Mouse (Mus musculus): Measurements from ENCODE around the gene C130074G19Rik. TPM values are rescaled to one million over a fixed set of nuclear protein-coding genes. Genes with fewer than 3 reads are reported as not detected.
A peak's percentile ranks its signal among the peaks of the same experiment; 100 is the strongest.

C130074G19Rik gene
- total and polyA plus RNA-seq, 2 experiments from 2014 or later, result 1.1 to 4.2 TPM

DNA sequence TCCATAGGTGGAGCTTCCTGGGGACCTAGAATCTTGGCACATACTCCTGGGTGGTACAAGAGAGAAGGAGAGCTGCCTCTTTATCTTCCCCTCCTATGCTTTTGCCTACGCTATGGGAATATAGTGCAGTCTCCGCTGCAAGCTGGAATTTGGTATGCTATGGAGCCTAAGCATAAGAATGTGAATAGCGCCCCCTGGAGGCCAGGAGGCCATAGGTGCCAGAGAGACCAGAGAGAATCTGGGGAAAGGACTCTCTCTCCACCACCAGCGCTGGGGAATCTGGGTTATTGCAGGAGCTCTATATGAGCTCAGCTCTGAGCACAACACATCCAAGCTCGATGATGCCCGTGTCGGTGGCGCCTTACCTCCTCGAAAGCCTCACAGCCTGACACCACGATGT is 50.8 kb downstream of the C130074G19Rik start:
- Histone ChIP-seq H3K9ac (replicated peaks; ENCODE audit: low read length) (no peak overlapping the region), H3K27me3 (ENCODE audit: insufficient read depth, low read length) (no peaks in the 10 kb centered on the region), H3K27ac (no peak overlapping the region), H3K36me3 (ENCODE audit: insufficient read depth, low read length) (peaks cover 23% of the 10 kb centered on the region; the same call in 1 of the 2 replicates), H3K4me2 (ENCODE audit: low read depth, low read length) (no peak overlapping the region), H3K4me1 (ENCODE audit: insufficient read depth, low read length) (no peaks in the 10 kb centered on the region), H3K4me3 (ENCODE audit: low read length) (no peak overlapping the region), H3K9me3 (ENCODE audit: low read length) (no peaks in the 10 kb centered on the region)
- TF ChIP-seq CTCF (IDR thresholded peaks at IDR 0.05; ENCODE audit: low read depth), result peak; percentile 46
- no peak for DNase-seq (ENCODE audit: low spot score)
- WGBS, result 85% methylated on average over 10 of the region's 10 CpGs
- no peak for ATAC-seq

- WGBS, result 87% methylated on average over 8 of the region's 8 CpGs
- DNase-seq (ENCODE audit: low spot score) (no peak), ATAC-seq (no peak)
- H3K36me3 ChIP-seq (ENCODE audit: insufficient read depth, low read length), result peaks cover 23% of the 10 kb centered on the region; the same call in 1 of the 2 replicates
- H3K9me3 ChIP-seq (ENCODE audit: low read length), result no peaks in the 10 kb centered on the region
- H3K27me3 ChIP-seq (ENCODE audit: insufficient read depth, low read length), result no peaks in the 10 kb centered on the region
- no peak for TF ChIP-seq CTCF (IDR thresholded peaks at IDR 0.05; ENCODE audit: low read depth)
- H3K4me2 ChIP-seq (ENCODE audit: low read depth, low read length), result no peak overlapping the region
- H3K4me1 ChIP-seq (ENCODE audit: insufficient read depth, low read length), result 0 out of 2 replicates have a peak, but pooled peaks cover under 1% of the 10 kb centered on the region
- no peak overlapping the region for H3K9ac ChIP-seq (replicated peaks; ENCODE audit: low read length)
- H3K4me3 ChIP-seq (ENCODE audit: low read length), result no peak overlapping the region
- no peak overlapping the region for H3K27ac ChIP-seq
Observed at GRCm38 (mm10) chr1:184829897-184830296, 53.1 kb downstream of the C130074G19Rik start.

DNA sequence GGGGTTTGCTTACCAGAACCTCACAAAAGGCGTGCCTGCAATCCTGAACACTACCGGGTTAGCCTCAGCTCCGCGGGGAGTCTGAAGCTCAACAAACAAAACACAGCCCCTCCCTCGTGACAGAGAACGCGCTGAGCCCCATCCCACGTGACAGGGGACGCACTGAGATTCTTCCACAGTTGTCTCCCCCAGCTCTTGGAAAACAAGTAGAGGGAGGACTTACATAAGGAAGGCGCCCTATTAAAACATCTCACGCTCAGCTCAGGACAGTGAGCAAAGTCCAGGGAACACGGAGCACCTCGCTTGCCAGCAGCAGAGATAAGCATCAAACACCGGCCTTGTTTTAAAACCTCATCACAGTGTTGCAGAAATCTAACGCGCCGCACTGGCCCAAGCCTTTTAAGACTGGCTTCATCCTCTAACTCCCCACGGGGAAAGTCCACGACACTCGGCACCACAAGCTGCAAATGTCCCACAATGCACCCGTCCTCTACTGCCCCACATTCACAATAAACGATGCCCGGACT is 55.8 kb downstream of the C130074G19Rik start:
- 0 out of 2 replicates have a peak, but pooled peaks have one; percentile 12 for ATAC-seq
- TF ChIP-seq CTCF (IDR thresholded peaks at IDR 0.05; ENCODE audit: low read depth), result no peak
- H3K4me2 ChIP-seq (ENCODE audit: low read depth, low read length), result peak overlapping the region; percentile 43
- H3K9ac ChIP-seq (replicated peaks; ENCODE audit: low read length), result no peak overlapping the region
- peaks cover 9% of the 10 kb centered on the region; the same call in 1 of the 2 replicates for H3K36me3 ChIP-seq (ENCODE audit: insufficient read depth, low read length)
- WGBS, result 24% methylated on average over 23 of the region's 23 CpGs
- no peaks in the 10 kb centered on the region for H3K27me3 ChIP-seq (ENCODE audit: insufficient read depth, low read length)
- DNase-seq (ENCODE audit: low spot score), result peak; percentile 49
- H3K27ac ChIP-seq, result no peak overlapping the region
- 0 out of 2 replicates have a peak overlapping the region, but pooled peaks have one; percentile 6 for H3K4me3 ChIP-seq (ENCODE audit: low read length)
- H3K9me3 ChIP-seq (ENCODE audit: low read length), result no peaks in the 10 kb centered on the region
- peaks cover 5% of the 10 kb centered on the region; the same call in 1 of the 2 replicates for H3K4me1 ChIP-seq (ENCODE audit: insufficient read depth, low read length)

- WGBS, result 23% methylated on average over 11 of the region's 11 CpGs
- TF ChIP-seq CTCF (IDR thresholded peaks at IDR 0.05; ENCODE audit: low read depth), result peak; percentile 78
- peak; percentile 85 for DNase-seq (ENCODE audit: low spot score)
- Histone ChIP-seq H3K27ac (no peak overlapping the region), H3K36me3 (ENCODE audit: insufficient read depth, low read length) (no peaks in the 10 kb centered on the region), H3K4me1 (ENCODE audit: insufficient read depth, low read length) (peaks cover 5% of the 10 kb centered on the region; the same call in 1 of the 2 replicates), H3K4me2 (ENCODE audit: low read depth, low read length) (peak overlapping the region; percentile 42), H3K27me3 (ENCODE audit: insufficient read depth, low read length) (no peaks in the 10 kb centered on the region), H3K9me3 (ENCODE audit: low read length) (no peaks in the 10 kb centered on the region), H3K9ac (replicated peaks; ENCODE audit: low read length) (no peak overlapping the region), H3K4me3 (ENCODE audit: low read length) (no peak overlapping the region)
- ATAC-seq, result no peak
Observed at GRCm38 (mm10) chr1:184825093-184825492, 57.9 kb downstream of the C130074G19Rik start.

DNA sequence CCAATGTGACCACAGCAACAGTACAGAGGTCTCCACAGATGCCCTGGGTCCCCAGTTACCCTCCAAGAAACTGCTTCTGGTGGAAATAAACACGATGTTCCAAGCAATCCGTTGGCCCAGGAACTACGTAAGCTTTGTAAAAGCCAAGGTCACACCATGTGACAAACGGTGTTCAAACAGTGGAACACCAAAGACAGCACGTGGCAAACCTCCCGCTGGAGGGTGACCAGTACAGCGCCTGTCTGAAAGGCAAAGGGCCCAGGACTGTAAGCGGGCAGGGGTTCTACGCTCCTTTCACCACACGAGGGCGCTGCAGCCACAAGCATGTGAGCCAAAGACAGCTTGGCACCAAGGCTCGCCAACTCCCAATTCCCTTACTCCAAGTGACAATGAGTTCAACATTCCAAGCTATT is 58.6 kb downstream of the C130074G19Rik start:
- TF ChIP-seq CTCF (IDR thresholded peaks at IDR 0.05; ENCODE audit: low read depth), result peak; percentile 98
- Histone ChIP-seq H3K9ac (replicated peaks; ENCODE audit: low read length) (no peak overlapping the region), H3K27ac (no peak overlapping the region), H3K4me2 (ENCODE audit: low read depth, low read length) (peak overlapping the region; percentile 42), H3K9me3 (ENCODE audit: low read length) (no peaks in the 10 kb centered on the region), H3K4me1 (ENCODE audit: insufficient read depth, low read length) (peaks cover 5% of the 10 kb centered on the region; the same call in 1 of the 2 replicates), H3K4me3 (ENCODE audit: low read length) (no peak overlapping the region), H3K36me3 (ENCODE audit: insufficient read depth, low read length) (no peaks in the 10 kb centered on the region), H3K27me3 (ENCODE audit: insufficient read depth, low read length) (no peaks in the 10 kb centered on the region)
- ATAC-seq (peak; percentile 87), DNase-seq (ENCODE audit: low spot score) (peak; percentile 96)
- 3% methylated on average over 12 of the region's 12 CpGs for WGBS

GRCm38 (mm10) chr1:184822678-184823077 is 60.3 kb downstream of the C130074G19Rik start:
- peak; percentile 43 for DNase-seq (ENCODE audit: low spot score)
- H3K9me3 ChIP-seq (ENCODE audit: low read length), result no peaks in the 10 kb centered on the region
- no peak for TF ChIP-seq CTCF (IDR thresholded peaks at IDR 0.05; ENCODE audit: low read depth)
- H3K4me1 ChIP-seq (ENCODE audit: insufficient read depth, low read length), result peaks cover 5% of the 10 kb centered on the region; the same call in 1 of the 2 replicates
- H3K36me3 ChIP-seq (ENCODE audit: insufficient read depth, low read length), result peaks cover 9% of the 10 kb centered on the region; the same call in 1 of the 2 replicates
- ATAC-seq, result no peak
- WGBS, result 14% methylated on average over 11 of the region's 11 CpGs
- H3K4me3 ChIP-seq (ENCODE audit: low read length), result no peak overlapping the region
- H3K27ac ChIP-seq, result no peak overlapping the region
- peak overlapping the region; percentile 31 for H3K4me2 ChIP-seq (ENCODE audit: low read depth, low read length)
- H3K9ac ChIP-seq (replicated peaks; ENCODE audit: low read length), result no peak overlapping the region
- H3K27me3 ChIP-seq (ENCODE audit: insufficient read depth, low read length), result no peaks in the 10 kb centered on the region

MicroRNA genes within 50 kb of the gene (microRNA counts, 519-probe panel; counts per million panel counts)
- microRNA mmu-miR-1981, result not detected

Small RNAs within 50 kb of the gene (microRNA-seq; reads per million reads assigned to microRNA genes)
- gene Mir1981, result 56.9 to 72.1 reads per million in 2 experiments

Other genes starting within 250 kb of the C130074G19Rik start
- 0.58 and 1.8 TPM in 2 replicates for gene Hlx, start 150.6 kb downstream of the C130074G19Rik start, total RNA-seq (2014; rRNA removed)
- gene Hlx, start 150.6 kb downstream of the C130074G19Rik start, polyA plus RNA-seq (2015; fragmentation: Nextera tagmentation; extraction: Ambion mirVana), result 2.3 and 2.8 TPM in 2 replicates
- 0.21 TPM in 1 of 2 replicates, not detected in the other for gene Marc1, start 71.9 kb downstream of the C130074G19Rik start, total RNA-seq (2014; rRNA removed)
- 0.25 and 0.33 TPM in 2 replicates for gene Marc1, start 71.9 kb downstream of the C130074G19Rik start, polyA plus RNA-seq (2015; fragmentation: Nextera tagmentation; extraction: Ambion mirVana)
- gene Marc2, start 36.8 kb downstream of the C130074G19Rik start, total RNA-seq (2014; rRNA removed), result 56.6 and 62.1 TPM in 2 replicates
- gene Marc2, start 36.8 kb downstream of the C130074G19Rik start, polyA plus RNA-seq (2015; fragmentation: Nextera tagmentation; extraction: Ambion mirVana), result 151 TPM in 2 replicates
- gene Mark1, start 116.4 kb upstream of the C130074G19Rik start, total RNA-seq (2014; rRNA removed), result 53.4 and 56.5 TPM in 2 replicates
- 10.6 and 11.6 TPM in 2 replicates for gene Mark1, start 116.4 kb upstream of the C130074G19Rik start, polyA plus RNA-seq (2015; fragmentation: Nextera tagmentation; extraction: Ambion mirVana)